Mouse (Mus musculus) lung, embryonic 15.5 days (tissue): ENCODE results near the gene Chadl. TPM values are rescaled to one million over a fixed set of nuclear protein-coding genes. Genes with fewer than 3 reads are reported as not detected.

Experiments used
- ATAC-seq: fragments of 200-750 bp; cut with Nextera tagmentation; 2 replicates; pipeline ENCODE4 v1.8.0; 2017; ENCODE audit warnings: moderate number of reproducible peaks, borderline replicate concordance; ENCODE audit not compliant: low FRiP score, low TSS enrichment; ENCODE audit errors: extremely low read depth
- H3K27ac ChIP-seq: fragments of 300-500 bp; sonication (generic); 2 replicates; pipeline ENCODE4 v1.5.1; 2015; ENCODE audit warnings: moderate library complexity, mild to moderate bottlenecking, inconsistent platforms
- H3K27me3 ChIP-seq: fragments of 300-500 bp; sonication (generic); 2 replicates; pipeline ENCODE4 v1.6.1; 2015; ENCODE audit warnings: inconsistent platforms
- H3K36me3 ChIP-seq: fragments of 300-500 bp; sonication (generic); 2 replicates; pipeline ENCODE4 v1.6.1; 2015; ENCODE audit warnings: inconsistent platforms
- H3K4me1 ChIP-seq: fragments of 300-500 bp; sonication (generic); 2 replicates; pipeline ENCODE4 v1.6.1; 2015; ENCODE audit warnings: inconsistent platforms
- H3K4me2 ChIP-seq: fragments of 300-500 bp; sonication (generic); 2 replicates; pipeline ENCODE4 v1.6.1; 2015; ENCODE audit warnings: inconsistent platforms, mild to moderate bottlenecking, moderate library complexity
- H3K4me3 ChIP-seq: fragments of 300-500 bp; sonication (generic); 2 replicates; pipeline ENCODE4 v1.5.1; 2015; ENCODE audit warnings: mild to moderate bottlenecking, inconsistent platforms
- H3K9ac ChIP-seq: fragments of 300-500 bp; sonication (generic); 2 replicates; pipeline ENCODE4 v1.6.1; 2015; ENCODE audit warnings: inconsistent platforms
- H3K9me3 ChIP-seq: fragments of 300-500 bp; sonication (generic); 2 replicates; pipeline ENCODE4 v1.6.1; 2016; ENCODE audit warnings: inconsistent platforms
- WGBS: fragments of 180-500 bp; shearing (Covaris S2); methylation state at CpG from one replicate; pipeline ENCODE4 v1.1.7; 2015; 5-methylcytosine and 5-hydroxymethylcytosine counted together
- polyA plus RNA-seq: library from polyadenylated mRNA; unstranded; fragments of >200 nt; fragmentation: Nextera tagmentation; extraction: Ambion mirVana; gene quantifications from 2 replicates; pipeline ENCODE4 v1.2.1, GENCODE M21; 2015

Chadl gene
- polyA plus RNA-seq, 1 experiment from 2014 or later: 5.8 TPM

DNA sequence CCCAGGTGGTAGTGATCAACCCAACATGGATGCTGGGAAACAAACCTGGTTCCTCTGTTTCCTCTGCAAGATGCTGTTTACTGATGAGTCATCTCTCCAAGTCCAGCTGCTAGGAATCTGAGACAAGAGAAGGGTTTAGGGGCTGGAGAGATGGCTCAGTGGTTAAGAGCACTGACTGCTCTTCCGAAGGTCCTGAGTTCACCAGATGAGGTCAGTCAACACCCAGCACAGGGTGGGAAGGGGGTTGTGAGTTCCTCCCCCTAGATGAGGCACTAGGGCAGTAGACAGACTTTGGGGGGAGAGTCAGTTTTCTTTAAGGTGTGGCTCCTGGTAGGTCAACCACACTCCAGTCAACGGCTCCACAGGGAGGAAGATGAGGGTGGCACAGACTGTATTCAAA is 35.4 kb downstream of the Chadl start:
- Histone ChIP-seq H3K4me1 (peaks cover 8% of the 10 kb centered on the region), H3K36me3 (no peaks in the 10 kb centered on the region), H3K4me3 (no peak overlapping the region), H3K9me3 (no peaks in the 10 kb centered on the region), H3K4me2 (no peak overlapping the region), H3K27me3 (no peaks in the 10 kb centered on the region), H3K27ac (no peak overlapping the region), H3K9ac (no peak overlapping the region)
- no peak for ATAC-seq
- 90% methylated on average over 2 of the region's 2 CpGs for WGBS

DNA sequence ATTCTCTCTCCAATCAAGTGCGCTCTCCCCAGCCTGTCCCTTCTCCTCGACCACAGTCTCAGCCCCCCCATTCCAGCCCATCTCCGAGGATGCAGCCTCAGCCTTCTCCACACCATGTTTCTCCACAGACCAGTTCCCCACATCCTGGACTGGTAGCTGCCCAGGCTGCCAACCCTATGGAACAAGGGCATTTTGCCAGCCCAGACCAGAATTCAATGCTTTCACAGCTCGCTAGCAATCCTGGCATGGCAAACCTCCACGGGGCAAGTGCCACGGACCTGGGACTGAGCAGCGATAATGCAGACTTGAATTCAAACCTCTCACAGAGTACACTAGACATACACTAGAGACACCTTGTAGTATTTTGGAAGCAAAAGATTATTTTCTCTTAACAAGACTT is 46.5 kb downstream of the Chadl start:
- Histone ChIP-seq H3K9me3 (no peaks in the 10 kb centered on the region), H3K27me3 (no peaks in the 10 kb centered on the region), H3K4me3 (no peak overlapping the region), H3K27ac (no peak overlapping the region), H3K9ac (no peak overlapping the region), H3K4me2 (no peak overlapping the region), H3K36me3 (peaks cover 58% of the 10 kb centered on the region), H3K4me1 (no peaks in the 10 kb centered on the region)
- WGBS: 90% methylated on average over 7 of the region's 7 CpGs
- ATAC-seq: no peak

DNA sequence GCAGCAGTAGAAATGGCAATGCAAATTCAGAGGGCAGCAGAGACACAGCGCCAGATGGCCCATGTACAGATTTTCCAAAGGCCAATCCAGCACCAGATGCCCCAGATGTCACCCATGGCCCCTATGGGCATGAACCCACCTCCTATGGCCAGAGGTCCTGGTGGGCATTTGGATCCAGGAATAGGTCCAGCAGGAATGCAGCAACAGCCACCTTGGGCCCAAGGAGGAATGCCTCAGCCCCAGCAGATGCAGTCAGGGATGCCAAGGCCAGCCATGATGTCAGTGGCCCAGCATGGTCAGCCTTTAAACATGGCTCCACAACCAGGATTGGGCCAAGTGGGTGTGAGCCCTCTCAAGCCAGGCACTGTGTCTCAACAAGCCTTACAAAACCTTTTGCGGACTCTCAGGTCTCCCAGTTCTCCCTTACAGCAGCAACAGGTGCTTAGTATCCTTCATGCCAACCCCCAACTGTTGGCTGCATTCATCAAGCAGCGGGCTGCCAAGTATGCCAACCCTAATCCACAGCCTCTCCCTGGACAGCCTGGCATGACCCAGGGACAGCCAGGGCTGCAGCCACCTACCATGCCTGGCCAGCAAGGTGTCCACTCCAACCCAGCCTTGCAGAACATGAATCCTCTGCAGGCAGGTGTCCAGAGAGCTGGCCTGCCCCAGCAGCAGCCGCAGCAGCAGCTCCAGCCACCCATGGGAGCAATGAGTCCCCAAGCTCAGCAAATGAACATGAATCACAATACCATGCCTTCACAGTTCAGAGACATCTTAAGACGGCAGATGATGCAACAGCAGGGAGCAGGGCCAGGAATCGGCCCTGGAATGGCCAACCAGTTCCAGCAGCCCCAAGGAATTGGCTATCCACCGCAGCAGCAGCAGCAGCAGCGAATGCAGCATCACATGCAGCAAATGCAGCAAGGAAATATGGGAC is 47.3 kb downstream of the Chadl start:
- Histone ChIP-seq H3K27ac (no peak overlapping the region), H3K36me3 (peaks cover 66% of the 10 kb centered on the region), H3K4me1 (no peaks in the 10 kb centered on the region), H3K9ac (no peak overlapping the region), H3K4me2 (no peak overlapping the region), H3K9me3 (no peaks in the 10 kb centered on the region), H3K4me3 (no peak overlapping the region), H3K27me3 (no peaks in the 10 kb centered on the region)
- 88% methylated on average over 8 of the region's 8 CpGs for WGBS
- no peak for ATAC-seq

Other genes starting within 250 kb of the Chadl start
- 458 and 521 TPM in 2 replicates for gene Rbx1, start 231.0 kb downstream of the Chadl start, polyA plus RNA-seq
- 12.0 and 13.6 TPM in 2 replicates for gene Ep300, start 111.9 kb downstream of the Chadl start, polyA plus RNA-seq
- gene L3mbtl2, start 33.4 kb downstream of the Chadl start, polyA plus RNA-seq: 24.6 and 26.0 TPM in 2 replicates
- gene Zc3h7b, start 47.8 kb upstream of the Chadl start, polyA plus RNA-seq: 30.4 and 30.7 TPM in 2 replicates
- gene Rangap1, start 48.2 kb upstream of the Chadl start, polyA plus RNA-seq: 100 and 111 TPM in 2 replicates
- gene Tef, start 105.1 kb upstream of the Chadl start, polyA plus RNA-seq: 27.4 and 31.4 TPM in 2 replicates
- gene Tob2, start 161.5 kb upstream of the Chadl start, polyA plus RNA-seq: 27.0 and 29.1 TPM in 2 replicates
- 172 and 183 TPM in 2 replicates for gene Phf5a, start 174.6 kb upstream of the Chadl start, polyA plus RNA-seq
- 164 and 173 TPM in 2 replicates for gene Aco2, start 175.0 kb upstream of the Chadl start, polyA plus RNA-seq
- gene Polr3h, start 229.0 kb upstream of the Chadl start, polyA plus RNA-seq: 76.3 and 80.1 TPM in 2 replicates
- 9.0 and 11.2 TPM in 2 replicates for gene Csdc2, start 239.5 kb upstream of the Chadl start, polyA plus RNA-seq